Mouse (Mus musculus) hindbrain, postnatal 0 days (tissue): ENCODE measurements around the gene Csrnp3. TPM values are rescaled to one million over a fixed set of nuclear protein-coding genes. Genes with fewer than 3 reads are reported as not detected.
A peak's percentile ranks its signal among the peaks of the same experiment; 100 is the strongest.

Experiments used
- ATAC-seq: fragments of 200-750 bp; cut with Nextera tagmentation; 2 replicates; pipeline ENCODE4 v1.8.0; 2017; ENCODE audit warnings: mild to moderate bottlenecking, moderate TSS enrichment, moderate library complexity
- DNase-seq: peaks from one replicate; pipeline ENCODE4 v3.0.0-alpha.2; 2015; ENCODE audit warnings: low spot score
- H3K27ac ChIP-seq: fragments of 300-500 bp; sonication (generic); 2 replicates; pipeline ENCODE4 v1.5.1; 2014; ENCODE audit warnings: mild to moderate bottlenecking
- H3K27me3 ChIP-seq: fragments of 300-500 bp; sonication (generic); 2 replicates; pipeline ENCODE4 v1.6.1; 2014; ENCODE audit warnings: low read length, mixed read lengths; ENCODE audit not compliant: insufficient read depth
- H3K36me3 ChIP-seq: fragments of 300-500 bp; sonication (generic); 2 replicates; pipeline ENCODE4 v1.6.1; 2014; ENCODE audit warnings: low read length, mixed read lengths; ENCODE audit not compliant: insufficient read depth
- H3K4me1 ChIP-seq: fragments of 300-500 bp; sonication (generic); 2 replicates; pipeline ENCODE4 v1.6.1; 2014; ENCODE audit warnings: antibody characterized with exemption, low read length, mixed read lengths; ENCODE audit not compliant: insufficient read depth
- H3K4me2 ChIP-seq: fragments of 300-500 bp; sonication (generic); 2 replicates; pipeline ENCODE4 v1.6.1; 2014; ENCODE audit warnings: low read depth, mild to moderate bottlenecking, low read length, moderate library complexity, mixed read lengths
- H3K4me3 ChIP-seq: fragments of 300-500 bp; sonication (generic); 2 replicates; pipeline ENCODE4 v1.5.1; 2014; ENCODE audit warnings: low read length
- H3K9ac ChIP-seq: fragments of 300-500 bp; sonication (generic); replicated peaks from 2 replicates; pipeline ENCODE4 v1.6.1; 2014; ENCODE audit warnings: mild to moderate bottlenecking, low read length, moderate library complexity, mixed read lengths
- H3K9me3 ChIP-seq: fragments of 300-500 bp; sonication (generic); 2 replicates; pipeline ENCODE4 v1.6.1; 2016; ENCODE audit warnings: low read length, mixed read lengths
- CTCF ChIP-seq: IDR thresholded peaks from 2 replicates; pipeline ENCODE4 v1.5.1; 2016; ENCODE audit warnings: antibody characterized with exemption, control low read depth, low read depth
- WGBS: fragments of 180-500 bp; shearing (Covaris S2); extraction: QIAGEN DNeasy Blood & Tissue Kit; methylation state at CpG from one replicate; pipeline ENCODE4 v1.1.7; 2014; 5-methylcytosine and 5-hydroxymethylcytosine counted together
- polyA plus RNA-seq: library from polyadenylated mRNA; unstranded; fragments of >200 nt; fragmentation: Nextera tagmentation; extraction: Ambion mirVana; gene quantifications from 2 replicates; pipeline ENCODE4 v1.2.1, GENCODE M21; 2015
- total RNA-seq: library from RNA; depleted of rRNA; stranded (reverse); fragments of >200 nt; gene quantifications from 2 replicates; pipeline ENCODE4 v1.2.3, GENCODE M21; 2014

Gene Csrnp3
- total and polyA plus RNA-seq, 2 experiments from 2014 or later: 35.5 to 56.5 TPM

- DNase-seq (no peak), ATAC-seq (no peak)
- no peaks in the 10 kb centered on the region for H3K36me3 ChIP-seq
- no peaks in the 10 kb centered on the region for H3K4me1 ChIP-seq
- H3K9me3 ChIP-seq: no peaks in the 10 kb centered on the region
- H3K27ac ChIP-seq: no peak overlapping the region
- 91% methylated on average over 2 of the region's 2 CpGs for WGBS
- TF ChIP-seq CTCF: no peak
- no peak overlapping the region for H3K4me3 ChIP-seq
- no peak overlapping the region for H3K4me2 ChIP-seq
- no peak overlapping the region for H3K9ac ChIP-seq
- H3K27me3 ChIP-seq: no peaks in the 10 kb centered on the region
Measured at GRCm38 (mm10) chr2:65826314-65826713, 19.3 kb upstream of the Csrnp3 start.

GRCm38 (mm10) chr2:65826801-65827200 is 18.8 kb upstream of the Csrnp3 start:
- Histone ChIP-seq H3K27me3 (no peaks in the 10 kb centered on the region), H3K4me2 (no peak overlapping the region), H3K4me1 (no peaks in the 10 kb centered on the region), H3K36me3 (no peaks in the 10 kb centered on the region), H3K9ac (no peak overlapping the region), H3K27ac (no peak overlapping the region), H3K9me3 (no peaks in the 10 kb centered on the region), H3K4me3 (no peak overlapping the region)
- no peak for ATAC-seq
- WGBS: 85% methylated on average over 6 of the region's 6 CpGs
- DNase-seq: no peak
- TF ChIP-seq CTCF: no peak

- H3K27me3 ChIP-seq: no peaks in the 10 kb centered on the region
- WGBS: 93% methylated on average over 1 of the region's 1 CpGs
- H3K9ac ChIP-seq: no peak overlapping the region
- H3K36me3 ChIP-seq: no peaks in the 10 kb centered on the region
- no peaks in the 10 kb centered on the region for H3K4me1 ChIP-seq
- DNase-seq: no peak
- H3K9me3 ChIP-seq: no peaks in the 10 kb centered on the region
- no peak overlapping the region for H3K4me2 ChIP-seq
- no peak for TF ChIP-seq CTCF
- no peak overlapping the region for H3K27ac ChIP-seq
- ATAC-seq: no peak
- no peak overlapping the region for H3K4me3 ChIP-seq
Measured at GRCm38 (mm10) chr2:65828699-65829098, 16.9 kb upstream of the Csrnp3 start.

- Histone ChIP-seq H3K9ac (no peak overlapping the region), H3K9me3 (no peaks in the 10 kb centered on the region), H3K27ac (no peak overlapping the region), H3K4me1 (no peaks in the 10 kb centered on the region), H3K4me2 (peak overlapping the region; percentile 45), H3K36me3 (no peaks in the 10 kb centered on the region), H3K4me3 (no peak overlapping the region), H3K27me3 (no peaks in the 10 kb centered on the region)
- DNase-seq (peak; percentile 69), ATAC-seq (peak; percentile 66)
- WGBS: 40% methylated on average over 11 of the region's 11 CpGs
- no peak for TF ChIP-seq CTCF
Measured at GRCm38 (mm10) chr2:65832738-65833395, 12.7 kb upstream of the Csrnp3 start.

GRCm38 (mm10) chr2:65833421-65833820 is 12.1 kb upstream of the Csrnp3 start:
- Histone ChIP-seq H3K9me3 (no peaks in the 10 kb centered on the region), H3K27me3 (no peaks in the 10 kb centered on the region), H3K27ac (no peak overlapping the region), H3K4me3 (no peak overlapping the region), H3K4me2 (peak overlapping the region; percentile 45; the same call in 1 of the 2 replicates), H3K9ac (no peak overlapping the region), H3K4me1 (no peaks in the 10 kb centered on the region), H3K36me3 (no peaks in the 10 kb centered on the region)
- no peak for TF ChIP-seq CTCF
- ATAC-seq (no peak), DNase-seq (peak; percentile 23)
- 41% methylated on average over 7 of the region's 7 CpGs for WGBS

GRCm38 (mm10) chr2:65841606-65842005 is 4.0 kb upstream of the Csrnp3 start:
- Histone ChIP-seq H3K27ac (no peak overlapping the region), H3K9me3 (no peaks in the 10 kb centered on the region), H3K9ac (no peak overlapping the region), H3K4me2 (no peak overlapping the region), H3K36me3 (no peaks in the 10 kb centered on the region), H3K4me3 (no peak overlapping the region), H3K4me1 (peaks cover 4% of the 10 kb centered on the region; the same call in 1 of the 2 replicates), H3K27me3 (no peaks in the 10 kb centered on the region)
- 66% methylated on average over 3 of the region's 3 CpGs for WGBS
- DNase-seq (no peak), ATAC-seq (no peak)
- no peak for TF ChIP-seq CTCF

- ATAC-seq: no peak
- Histone ChIP-seq H3K9me3 (no peaks in the 10 kb centered on the region), H3K9ac (no peak overlapping the region), H3K4me3 (no peak overlapping the region), H3K4me2 (no peak overlapping the region), H3K36me3 (no peaks in the 10 kb centered on the region), H3K27me3 (no peaks in the 10 kb centered on the region), H3K27ac (no peak overlapping the region), H3K4me1 (peaks cover 4% of the 10 kb centered on the region; the same call in 1 of the 2 replicates)
- WGBS: 32% methylated on average over 3 of the region's 3 CpGs
- no peak for DNase-seq
- no peak for TF ChIP-seq CTCF
Measured at GRCm38 (mm10) chr2:65842356-65842755, 3.2 kb upstream of the Csrnp3 start.
